Mouse (Mus musculus) fibroblast of lung, adult 2 months (primary cell): ENCODE measurements at regions not wholly inside any gene's neighbourhood (a gene's known extent, or its start where the extent isn't known, plus 50 kb on each side); places are given as distances from the start of the nearest gene placed in this dataset.

Source experiments
- DNase-seq: peaks from one replicate; pipeline ENCODE4 v3.0.0-alpha.2; 2011; ENCODE audit warnings: low read depth

DNA sequence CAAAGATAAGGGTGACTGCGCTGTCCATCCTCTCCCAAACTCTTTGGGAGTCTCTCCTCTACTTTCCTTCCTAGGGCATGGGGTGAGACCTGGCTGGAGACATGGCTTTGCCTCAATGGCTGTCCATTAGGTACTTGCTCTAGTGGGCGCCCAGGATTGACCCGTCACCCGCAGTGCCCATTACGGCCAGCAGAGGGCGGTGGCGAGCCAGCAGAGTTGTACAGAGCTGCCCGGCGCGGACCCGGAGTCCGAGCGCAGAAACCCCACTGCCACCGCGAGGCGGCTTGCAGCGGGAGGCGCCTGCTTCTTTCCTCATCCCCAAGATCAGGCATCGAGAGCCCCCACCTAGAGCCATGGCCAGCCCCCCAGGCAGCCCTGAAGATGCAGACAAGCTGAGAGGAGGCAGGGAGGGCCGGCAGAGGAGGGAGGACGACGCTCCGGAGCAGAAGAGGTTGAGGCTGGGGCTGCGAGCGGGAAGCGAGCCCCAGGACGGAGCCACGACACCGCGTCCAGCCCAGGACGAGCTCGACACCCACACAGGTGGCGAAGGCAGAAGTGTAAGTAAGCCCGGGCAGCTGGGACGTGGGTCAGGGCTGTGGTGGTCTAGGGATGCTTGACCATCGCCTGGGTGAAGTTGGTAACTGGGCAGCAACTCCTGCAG is 50.9 kb upstream of the Eef2kmt start:
- DNase-seq, result peak; percentile 23
